Mouse (Mus musculus) heart, adult 2 months (tissue): ENCODE measurements around the gene Nes. TPM values are rescaled to one million over a fixed set of nuclear protein-coding genes. Genes with fewer than 3 reads are reported as not detected.

ENCODE experiments used
- DNase-seq, 2 experiments: peaks; one replicate each; pipeline ENCODE4 v3.0.0; 2021
- H3K27ac ChIP-seq: fragments of 200-600 bp; 2 replicates; pipeline ENCODE4 v1.8.1; 2022
- H3K27me3 ChIP-seq: fragments of 200-500 bp; 2 replicates; pipeline ENCODE4 v1.6.1; 2012; ENCODE audit warnings: mild to moderate bottlenecking, low read length, inconsistent platforms, mixed read lengths; ENCODE audit not compliant: control insufficient read depth, insufficient read depth
- H3K36me3 ChIP-seq: fragments of 200-500 bp; 2 replicates; pipeline ENCODE4 v1.6.1; 2012; ENCODE audit warnings: low read length, inconsistent platforms; ENCODE audit not compliant: control insufficient read depth, insufficient read depth
- H3K4me1 ChIP-seq: fragments of 200-500 bp; 2 replicates; pipeline ENCODE4 v1.6.1; 2011; ENCODE audit warnings: low read length; ENCODE audit not compliant: control insufficient read depth, insufficient read depth
- H3K4me3 ChIP-seq: fragments of 200-600 bp; 2 replicates; pipeline ENCODE4 v1.8.1; 2022
- H3K79me2 ChIP-seq: fragments of 200-500 bp; replicated peaks from 2 replicates; pipeline ENCODE4 v1.6.1; 2012; ENCODE audit warnings: mild to moderate bottlenecking, inconsistent platforms, low read length, moderate library complexity, mixed read lengths; ENCODE audit not compliant: control insufficient read depth, insufficient read depth
- H3K9ac ChIP-seq: fragments of 200-500 bp; 2 replicates; pipeline ENCODE4 v1.6.1; 2012; ENCODE audit warnings: low read depth, mild to moderate bottlenecking, control low read depth, inconsistent platforms, low read length, mixed read lengths
- CTCF ChIP-seq: fragments of 200-600 bp; IDR thresholded peaks from 2 replicates; pipeline ENCODE4 v1.8.1; 2022; ENCODE audit warnings: antibody characterized with exemption, mild to moderate bottlenecking, moderate library complexity
- EP300 ChIP-seq: fragments of 200-500 bp; IDR thresholded peaks from 2 replicates; pipeline ENCODE4 v1.6.1; 2011; ENCODE audit warnings: low read depth, low read length, control low read depth; ENCODE audit not compliant: insufficient read depth
- POLR2A ChIP-seq: fragments of 200-500 bp; IDR thresholded peaks from 2 replicates; pipeline ENCODE4 v1.6.1; 2011; ENCODE audit warnings: mild to moderate bottlenecking, low read depth, low read length, control low read depth; ENCODE audit not compliant: insufficient read depth
- WGBS: fragments of 180-500 bp; shearing (Covaris S2); methylation state at CpG from one replicate; pipeline ENCODE4 v1.1.7; 2018; 5-methylcytosine and 5-hydroxymethylcytosine counted together
- intact Hi-C: fragments of 180-260 bp; cut with DNase I; formaldehyde crosslinking; loops from one replicate; pipeline ENCODE4 v1.15.1; 2025
- polyA plus RNA-seq: library from polyadenylated mRNA; depleted of rRNA; stranded (reverse); fragments of >200 nt; gene quantifications from 2 replicates; pipeline ENCODE4 v1.2.3, GENCODE M21; 2012
- total RNA-seq, 2 experiments: library from RNA; stranded (reverse); gene quantifications; 2 replicates each; pipeline ENCODE4 v1.2.3; 2021

Nes gene
- total and polyA plus RNA-seq, 3 experiments: 6.2 to 22.8 (median 14.7) TPM

- Histone ChIP-seq H3K4me1 (peaks cover 45% of the 10 kb centered on the region), H3K36me3 (no peaks in the 10 kb centered on the region), H3K27me3 (no peaks in the 10 kb centered on the region), H3K27ac (peak overlapping the region; percentile 97), H3K9ac (peak overlapping the region; percentile 45), H3K4me3 (no peak overlapping the region; the same call in 1 of the 2 replicates), H3K79me2 (no peaks in the 10 kb centered on the region)
- intact Hi-C loops: loop anchor here (5.0 kb wide), 1 partner anchor 159 kb away; the partner anchor contains the start of gene Mef2d
- DNase-seq: peak; percentile 64 to 82
- TF ChIP-seq EP300 (peak; percentile 71; the same call in 1 of the 2 replicates), CTCF (no peak), POLR2A (0 out of 2 replicates have a peak, but pooled peaks have one; percentile 19)
- WGBS: 15% methylated on average over 13 of the region's 13 CpGs
Measured at GRCm38 (mm10) chr3:87982836-87983601, 12.1 kb downstream of the Nes start.

- no peaks in the 10 kb centered on the region for H3K79me2 ChIP-seq
- DNase-seq: peak in 1 of 2 experiments; percentile 17
- H3K36me3 ChIP-seq: no peaks in the 10 kb centered on the region
- H3K4me3 ChIP-seq: no peak overlapping the region
- H3K27me3 ChIP-seq: no peaks in the 10 kb centered on the region
- H3K27ac ChIP-seq: peak overlapping the region; percentile 97
- H3K9ac ChIP-seq: peak overlapping the region; percentile 16; the same call in 1 of the 2 replicates
- 70% methylated on average over 6 of the region's 6 CpGs for WGBS
- H3K4me1 ChIP-seq: peaks cover 45% of the 10 kb centered on the region
- intact Hi-C loops: loop anchor here (5.0 kb wide), 1 partner anchor 159 kb away; the partner anchor contains the start of gene Mef2d
- TF ChIP-seq EP300 (no peak), CTCF (no peak), POLR2A (no peak)
Measured at GRCm38 (mm10) chr3:87983627-87984026, 12.7 kb downstream of the Nes start.

- Histone ChIP-seq H3K4me3 (no peak overlapping the region), H3K79me2 (no peaks in the 10 kb centered on the region), H3K36me3 (no peaks in the 10 kb centered on the region), H3K4me1 (peaks cover 45% of the 10 kb centered on the region), H3K27ac (peak overlapping the region; percentile 97), H3K27me3 (no peaks in the 10 kb centered on the region), H3K9ac (no peak overlapping the region)
- peak in 1 of 2 experiments; percentile 20 for DNase-seq
- TF ChIP-seq EP300 (no peak), CTCF (no peak), POLR2A (no peak)
- 29% methylated on average over 3 of the region's 3 CpGs for WGBS
- intact Hi-C loops: loop anchor here (5.0 kb wide), 1 partner anchor 158 kb away; the partner anchor contains the start of gene Mef2d
Measured at GRCm38 (mm10) chr3:87984094-87984493, 13.2 kb downstream of the Nes start.

GRCm38 (mm10) chr3:87985505-87986320 lies 14.8 kb downstream of the Nes start:
- WGBS: 25% methylated on average over 12 of the region's 12 CpGs
- intact Hi-C loops: no loop called here
- H3K4me3 ChIP-seq: no peak overlapping the region

GRCm38 (mm10) chr3:87986868-87987267 lies 16.0 kb downstream of the Nes start:
- H3K27me3 ChIP-seq: no peaks in the 10 kb centered on the region
- H3K4me3 ChIP-seq: peak overlapping the region; percentile 0; the same call in 1 of the 2 replicates
- 0 out of 2 replicates have a peak overlapping the region, but pooled peaks have one; percentile 15 for H3K9ac ChIP-seq
- H3K79me2 ChIP-seq: no peaks in the 10 kb centered on the region
- peak; percentile 37; the same call in 1 of the 2 replicates for TF ChIP-seq POLR2A
- peak; percentile 98 for TF ChIP-seq CTCF
- peak; percentile 92 for TF ChIP-seq EP300
- H3K36me3 ChIP-seq: no peaks in the 10 kb centered on the region
- intact Hi-C loops: loop anchor here (1.0 kb wide), 2 partner anchors 17 to 52 kb away; no protein-coding TSS in a partner anchor
- WGBS: 1% methylated on average over 17 of the region's 17 CpGs
- peaks cover 36% of the 10 kb centered on the region for H3K4me1 ChIP-seq
- peak; percentile 91 to 94 for DNase-seq
- H3K27ac ChIP-seq: peak overlapping the region; percentile 59

More at GRCm38 (mm10) chr3:87985505-87986320, 14.8 kb downstream of the Nes start:
- Histone ChIP-seq H3K36me3 (no peaks in the 10 kb centered on the region), H3K27me3 (no peaks in the 10 kb centered on the region), H3K9ac (no peak overlapping the region), H3K4me1 (peaks cover 45% of the 10 kb centered on the region), H3K79me2 (no peaks in the 10 kb centered on the region), H3K27ac (peak overlapping the region; percentile 59)
- no peak for TF ChIP-seq CTCF
- peak; percentile 54; the same call in 1 of the 2 replicates for TF ChIP-seq EP300
- TF ChIP-seq POLR2A: 0 out of 2 replicates have a peak, but pooled peaks have one; percentile 25
- peak; percentile 32 to 43 for DNase-seq
